Mouse (Mus musculus) limb, embryonic 13.5 days (tissue): Measurements from ENCODE around the gene Sppl2b. TPM values are rescaled to one million over a fixed set of nuclear protein-coding genes. Genes with fewer than 3 reads are reported as not detected.

ENCODE experiments used
- ATAC-seq: fragments of 200-750 bp; cut with Nextera tagmentation; 2 replicates; pipeline ENCODE4 v1.8.0; 2017; ENCODE audit warnings: low read depth, moderate number of reproducible peaks, moderate TSS enrichment; ENCODE audit not compliant: low FRiP score
- H3K27ac ChIP-seq: fragments of 300-500 bp; sonication (generic); 2 replicates; pipeline ENCODE4 v1.5.1; 2015; ENCODE audit warnings: inconsistent platforms, mild to moderate bottlenecking, moderate library complexity
- H3K27me3 ChIP-seq: fragments of 300-500 bp; sonication (generic); 2 replicates; pipeline ENCODE4 v1.6.1; 2015; ENCODE audit warnings: mild to moderate bottlenecking, inconsistent platforms
- H3K36me3 ChIP-seq: fragments of 300-500 bp; sonication (generic); 2 replicates; pipeline ENCODE4 v1.6.1; 2015; ENCODE audit warnings: inconsistent platforms, mild to moderate bottlenecking, moderate library complexity
- H3K4me1 ChIP-seq: fragments of 300-500 bp; sonication (generic); 2 replicates; pipeline ENCODE4 v1.6.1; 2015; ENCODE audit warnings: inconsistent platforms
- H3K4me2 ChIP-seq: fragments of 300-500 bp; sonication (generic); replicated peaks from 2 replicates; pipeline ENCODE4 v1.6.1; 2015; ENCODE audit warnings: inconsistent platforms, mild to moderate bottlenecking, moderate library complexity
- H3K4me3 ChIP-seq: fragments of 300-500 bp; sonication (generic); 2 replicates; pipeline ENCODE4 v1.5.1; 2015; ENCODE audit warnings: moderate library complexity, mild to moderate bottlenecking, inconsistent platforms
- H3K9ac ChIP-seq: fragments of 300-500 bp; sonication (generic); 2 replicates; pipeline ENCODE4 v1.6.1; 2015; ENCODE audit warnings: mild to moderate bottlenecking, inconsistent platforms
- H3K9me3 ChIP-seq: fragments of 300-500 bp; sonication (generic); 2 replicates; pipeline ENCODE4 v1.6.1; 2016; ENCODE audit warnings: inconsistent platforms
- WGBS: fragments of 180-500 bp; shearing (Covaris S2); methylation state at CpG from one replicate; pipeline ENCODE4 v1.1.7; 2015; 5-methylcytosine and 5-hydroxymethylcytosine counted together
- polyA plus RNA-seq: library from polyadenylated mRNA; unstranded; fragments of >200 nt; fragmentation: Nextera tagmentation; extraction: Ambion mirVana; gene quantifications from 2 replicates; pipeline ENCODE4 v1.2.1, GENCODE M21; 2015

Sppl2b gene
- polyA plus RNA-seq, result 49.0 and 54.1 TPM in 2 replicates

DNA sequence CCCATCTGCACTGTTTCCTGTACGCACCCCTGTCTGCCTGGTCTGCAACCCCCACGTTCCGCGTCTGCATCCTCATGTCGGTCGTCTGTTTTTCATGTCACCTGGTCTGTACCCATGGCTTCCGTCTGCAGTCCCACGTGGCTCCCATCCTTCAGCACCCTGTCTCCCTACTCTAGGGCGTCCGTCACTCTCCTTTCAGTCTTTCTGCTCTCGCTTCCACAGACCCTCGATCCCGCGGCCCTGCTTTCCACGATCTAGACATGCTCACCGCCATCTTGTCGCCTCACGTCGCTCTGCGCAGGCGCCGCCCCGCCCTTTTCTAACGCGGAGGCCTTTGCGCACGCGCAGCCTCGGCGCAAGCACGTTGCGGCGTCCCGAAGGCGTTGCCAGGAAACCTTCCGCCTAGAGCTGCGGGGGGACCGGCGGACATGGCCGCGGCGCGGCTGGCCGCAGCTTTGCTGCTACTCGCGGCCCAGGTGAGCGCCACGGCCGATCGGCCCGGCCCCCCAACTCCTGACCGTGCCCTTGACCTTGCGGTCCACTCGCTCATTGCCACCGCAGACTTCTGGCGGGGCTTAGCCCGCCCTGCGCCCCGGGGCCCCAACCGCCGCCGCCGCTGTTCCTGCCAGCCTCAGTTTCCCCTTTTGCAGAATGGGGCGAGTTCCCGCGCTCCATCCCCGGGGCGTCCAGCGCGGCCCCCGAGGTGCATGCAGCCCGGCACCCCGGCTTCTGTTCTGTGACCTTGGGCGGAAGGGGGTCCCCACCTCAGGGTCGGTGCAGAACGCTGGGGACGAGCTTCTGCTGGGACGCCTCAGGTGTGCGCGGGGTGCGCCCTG is at the start of gene Sppl2b, which contains the start of gene Lsm7:
TSS of gene Sppl2b (plus strand) at position 363 of the 836 bp plus-strand sequence.
TSS of gene Lsm7 (minus strand) at position 297 of the 836 bp plus-strand sequence.
- whole genome bisulfite sequencing, result under 1% methylated on average over 75 of the region's 81 CpGs
- H3K9me3 ChIP-seq, result no peaks in the 10 kb centered on the region
- H3K27ac ChIP-seq, result peak within 1 kb of the TSS; percentile 61; the same call in 1 of the 2 replicates
- H3K4me3 ChIP-seq, result peak within 1 kb of the TSS; percentile 97
- peak; percentile 84 for ATAC-seq
- peak within 1 kb of the TSS; percentile 94 for H3K9ac ChIP-seq
- peaks cover 30% of the 10 kb centered on the region for H3K36me3 ChIP-seq
- peak within 1 kb of the TSS; percentile 99 for H3K4me2 ChIP-seq
- no peaks in the 10 kb centered on the region for H3K27me3 ChIP-seq
- peaks cover 35% of the 10 kb centered on the region for H3K4me1 ChIP-seq

DNA sequence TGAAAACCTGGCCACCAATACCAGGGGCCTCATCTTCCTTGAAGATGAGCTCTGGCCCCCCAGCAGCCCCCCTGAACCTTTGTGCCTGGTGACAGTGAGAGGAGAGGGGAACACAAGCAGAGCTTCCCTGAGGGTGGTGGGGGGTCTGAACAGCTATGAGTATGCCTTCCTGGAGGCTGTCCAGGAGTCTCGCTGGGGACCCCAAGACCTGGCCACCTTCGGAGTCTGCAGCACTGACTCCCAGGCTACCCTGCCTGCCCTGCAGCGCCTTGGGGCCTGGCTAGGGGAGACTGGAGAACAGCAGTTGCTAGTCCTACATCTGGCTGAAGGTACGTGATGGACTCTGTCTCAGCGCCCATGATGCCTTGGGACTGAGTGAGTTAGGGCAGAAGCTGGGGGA is 49.8 kb upstream of the Sppl2b start:
- Histone ChIP-seq H3K27me3 (peaks cover 40% of the 10 kb centered on the region), H3K9ac (no peak overlapping the region; the same call in 1 of the 2 replicates), H3K27ac (no peak overlapping the region), H3K4me3 (no peak overlapping the region), H3K4me1 (peaks cover 37% of the 10 kb centered on the region), H3K9me3 (no peaks in the 10 kb centered on the region), H3K4me2 (no peak overlapping the region), H3K36me3 (peaks cover 50% of the 10 kb centered on the region)
- ATAC-seq, result no peak
- WGBS, result 76% methylated on average over 5 of the region's 5 CpGs

DNA sequence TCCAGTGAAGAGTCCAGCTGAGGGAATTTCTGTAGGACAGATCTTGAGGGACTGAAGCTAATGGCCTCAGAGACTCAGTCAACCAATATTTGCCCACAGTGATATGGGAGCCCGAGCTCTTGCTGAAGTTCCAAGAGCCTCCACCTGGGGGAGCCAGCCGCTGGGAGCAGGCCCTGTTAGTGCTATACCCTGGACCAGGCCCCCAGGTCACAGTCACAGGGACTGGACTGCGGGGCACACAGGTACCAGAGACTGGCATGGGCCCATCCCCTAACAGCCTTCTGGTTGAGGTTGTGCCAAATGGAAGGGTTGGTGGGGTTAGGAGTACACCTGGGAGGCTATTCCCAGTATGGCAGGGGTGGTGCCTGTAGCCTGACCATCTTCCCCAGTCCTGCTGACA is 49.1 kb upstream of the Sppl2b start:
- H3K9ac ChIP-seq, result peak overlapping the region; percentile 78; the same call in 1 of the 2 replicates
- H3K4me1 ChIP-seq, result peaks cover 38% of the 10 kb centered on the region
- H3K4me3 ChIP-seq, result peak overlapping the region; percentile 54; the same call in 1 of the 2 replicates
- H3K4me2 ChIP-seq, result peak overlapping the region; percentile 97; the same call in 1 of the 2 replicates
- peaks cover 45% of the 10 kb centered on the region for H3K36me3 ChIP-seq
- WGBS, result 19% methylated on average over 3 of the region's 3 CpGs
- H3K27me3 ChIP-seq, result peaks cover 46% of the 10 kb centered on the region
- no peak overlapping the region for H3K27ac ChIP-seq
- H3K9me3 ChIP-seq, result no peaks in the 10 kb centered on the region
- ATAC-seq, result 0 out of 2 replicates have a peak, but pooled peaks have one; percentile 17

DNA sequence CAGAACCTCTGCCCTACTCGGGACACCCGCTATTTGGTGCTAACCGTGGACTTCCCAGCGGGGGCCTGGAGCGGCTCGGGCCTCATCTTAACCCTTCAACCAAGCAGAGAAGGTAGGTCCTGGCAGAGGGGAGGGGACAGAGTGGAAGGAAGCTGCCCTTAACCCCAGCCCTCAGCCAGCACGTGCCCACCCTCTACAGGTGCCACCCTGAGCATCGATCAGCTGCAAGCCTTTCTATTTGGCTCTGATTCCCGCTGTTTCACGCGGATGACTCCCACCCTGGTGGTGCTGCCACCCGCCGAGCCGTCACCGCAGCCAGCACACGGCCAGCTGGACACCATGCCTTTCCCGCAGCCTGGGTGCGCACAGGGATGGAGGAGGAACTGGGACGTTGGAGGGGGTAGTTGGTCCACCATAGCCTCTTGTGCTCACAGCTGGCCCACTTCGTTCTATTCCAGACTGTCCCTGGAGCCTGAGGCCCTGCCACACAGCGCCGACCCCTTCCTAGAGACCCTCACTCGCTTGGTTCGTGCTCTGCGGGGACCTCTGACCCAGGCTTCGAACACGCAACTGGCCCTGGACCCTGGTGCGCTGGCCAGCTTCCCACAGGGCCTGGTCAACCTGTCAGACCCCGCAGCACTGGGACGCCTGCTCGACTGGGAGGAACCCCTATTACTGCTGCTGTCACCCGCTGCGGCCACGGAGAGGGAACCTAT is 48.6 kb upstream of the Sppl2b start:
- Histone ChIP-seq H3K4me1 (peaks cover 38% of the 10 kb centered on the region), H3K27me3 (peaks cover 52% of the 10 kb centered on the region), H3K9me3 (no peaks in the 10 kb centered on the region), H3K9ac (peak overlapping the region; percentile 78), H3K4me2 (peak overlapping the region; percentile 97), H3K4me3 (peak overlapping the region; percentile 54), H3K36me3 (peaks cover 39% of the 10 kb centered on the region), H3K27ac (peak overlapping the region; percentile 56)
- ATAC-seq, result no peak
- WGBS, result 42% methylated on average over 33 of the region's 34 CpGs

DNA sequence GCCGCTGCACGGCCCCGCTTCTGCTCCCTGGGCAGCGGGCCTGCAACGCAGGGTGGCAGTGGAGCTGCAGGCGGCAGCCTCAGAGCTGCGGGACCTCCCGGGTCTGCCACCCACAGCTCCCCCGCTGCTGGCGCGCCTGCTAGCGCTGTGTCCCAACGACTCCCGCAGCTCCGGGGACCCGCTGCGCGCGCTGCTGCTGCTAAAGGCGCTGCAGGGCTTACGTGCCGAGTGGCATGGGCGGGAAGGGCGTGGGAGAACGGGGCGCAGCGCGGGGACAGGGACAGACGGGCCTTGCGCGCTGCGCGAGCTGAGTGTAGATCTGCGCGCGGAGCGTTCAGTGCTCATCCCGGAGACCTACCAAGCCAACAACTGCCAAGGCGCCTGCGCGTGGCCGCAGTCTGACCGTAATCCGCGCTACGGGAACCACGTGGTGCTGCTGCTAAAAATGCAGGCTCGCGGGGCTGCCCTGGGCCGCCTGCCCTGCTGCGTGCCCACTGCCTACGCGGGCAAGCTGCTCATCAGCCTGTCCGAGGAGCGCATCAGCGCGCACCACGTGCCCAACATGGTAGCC is 47.9 kb upstream of the Sppl2b start:
- Histone ChIP-seq H3K9me3 (no peaks in the 10 kb centered on the region), H3K9ac (peak overlapping the region; percentile 78), H3K27ac (peak overlapping the region; percentile 56), H3K4me1 (peaks cover 38% of the 10 kb centered on the region), H3K4me2 (peak overlapping the region; percentile 97), H3K4me3 (peak overlapping the region; percentile 54), H3K27me3 (peaks cover 58% of the 10 kb centered on the region), H3K36me3 (peaks cover 33% of the 10 kb centered on the region)
- peak; percentile 83 for ATAC-seq
- WGBS, result under 1% methylated on average over 56 of the region's 58 CpGs

DNA sequence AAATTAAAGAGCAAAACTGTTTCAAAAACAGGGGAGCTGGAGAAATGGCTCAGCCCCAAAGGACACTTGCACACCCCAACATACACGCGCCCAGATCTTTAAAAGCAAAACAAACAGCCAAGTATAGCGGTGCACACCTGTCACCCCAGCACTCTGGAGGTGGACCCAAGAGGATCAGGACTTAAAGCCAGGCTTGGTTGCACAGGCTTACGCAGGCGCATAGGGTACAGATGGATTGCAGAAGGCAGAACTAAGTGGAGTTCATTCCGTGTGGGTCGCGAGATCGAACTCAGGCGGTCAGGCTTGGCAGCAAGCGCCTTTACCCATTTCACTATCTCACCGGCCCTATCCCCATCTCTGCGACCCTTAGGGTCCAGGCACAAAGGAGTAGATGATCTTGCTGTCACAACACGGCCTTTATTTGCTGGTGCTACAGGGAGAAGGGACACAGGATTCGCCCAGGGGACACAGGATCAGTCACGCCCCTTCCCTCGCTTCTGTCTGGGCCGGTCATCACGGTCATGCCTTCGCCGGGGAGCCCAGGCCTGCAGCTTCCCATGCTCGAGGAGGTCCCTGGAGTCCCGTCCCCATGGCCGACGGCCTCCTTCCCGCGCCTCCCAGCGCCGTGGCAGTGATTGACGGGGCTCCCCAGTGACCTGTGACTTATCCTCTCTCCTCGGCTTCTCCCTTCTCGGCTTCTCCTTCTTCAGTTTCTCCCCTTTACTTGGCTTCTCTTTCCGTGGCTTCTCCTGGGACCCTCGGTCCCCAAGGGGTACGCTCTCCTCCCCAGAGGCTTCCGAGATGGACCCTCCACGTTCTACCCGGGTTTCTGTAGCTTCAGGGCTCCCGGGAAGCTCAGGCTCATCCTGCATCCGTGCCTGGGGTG is 46.7 kb upstream of the Sppl2b start:
- H3K4me3 ChIP-seq, result peak overlapping the region; percentile 54
- H3K4me2 ChIP-seq, result peak overlapping the region; percentile 97
- ATAC-seq, result no peak
- H3K9ac ChIP-seq, result peak overlapping the region; percentile 43; the same call in 1 of the 2 replicates
- H3K4me1 ChIP-seq, result peaks cover 38% of the 10 kb centered on the region
- WGBS, result 17% methylated on average over 40 of the region's 40 CpGs
- peaks cover 21% of the 10 kb centered on the region for H3K36me3 ChIP-seq
- no peaks in the 10 kb centered on the region for H3K9me3 ChIP-seq
- peaks cover 69% of the 10 kb centered on the region for H3K27me3 ChIP-seq
- no peak overlapping the region for H3K27ac ChIP-seq

DNA sequence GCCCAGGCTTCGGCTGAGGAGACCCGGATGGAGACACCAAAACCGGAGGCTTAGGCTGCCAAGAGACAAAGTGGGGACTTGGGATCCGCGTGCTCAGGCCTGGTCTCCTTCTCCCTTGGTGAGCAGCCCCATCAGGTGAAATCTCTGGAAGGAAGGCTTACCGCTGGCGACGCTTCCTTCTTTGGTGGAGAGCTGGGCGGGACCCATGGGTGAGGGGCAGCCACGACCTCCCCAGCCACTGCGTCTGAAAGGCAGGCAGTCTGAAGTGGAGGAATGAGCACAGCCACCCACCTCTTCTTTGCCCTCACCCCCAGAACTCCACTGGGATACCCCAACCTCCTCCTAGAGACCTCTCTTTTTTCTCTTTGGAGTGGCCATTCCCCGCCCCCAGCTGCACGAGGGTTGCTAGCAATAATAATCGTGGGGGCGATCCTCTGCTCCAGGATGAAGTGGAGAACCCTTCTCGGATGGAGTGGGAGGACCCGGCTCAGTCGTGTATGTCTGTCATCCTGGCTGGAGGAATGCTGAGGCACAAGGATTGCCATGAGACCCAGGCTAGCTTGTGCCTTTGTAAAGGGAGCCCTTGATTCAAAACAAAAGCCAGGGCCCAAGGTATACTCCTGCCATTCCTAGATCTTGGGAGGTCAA is 46.0 kb upstream of the Sppl2b start:
- peaks cover 70% of the 10 kb centered on the region for H3K27me3 ChIP-seq
- peaks cover 38% of the 10 kb centered on the region for H3K4me1 ChIP-seq
- peaks cover 13% of the 10 kb centered on the region for H3K36me3 ChIP-seq
- WGBS, result 7% methylated on average over 18 of the region's 18 CpGs
- no peak for ATAC-seq
- peak overlapping the region; percentile 21 for H3K4me3 ChIP-seq
- H3K9me3 ChIP-seq, result no peaks in the 10 kb centered on the region
- H3K4me2 ChIP-seq, result peak overlapping the region; percentile 97
- peak overlapping the region; percentile 43; the same call in 1 of the 2 replicates for H3K9ac ChIP-seq
- no peak overlapping the region for H3K27ac ChIP-seq

GRCm38 (mm10) chr10:80810084-80810483 is 45.0 kb upstream of the Sppl2b start:
- no peaks in the 10 kb centered on the region for H3K9me3 ChIP-seq

DNA sequence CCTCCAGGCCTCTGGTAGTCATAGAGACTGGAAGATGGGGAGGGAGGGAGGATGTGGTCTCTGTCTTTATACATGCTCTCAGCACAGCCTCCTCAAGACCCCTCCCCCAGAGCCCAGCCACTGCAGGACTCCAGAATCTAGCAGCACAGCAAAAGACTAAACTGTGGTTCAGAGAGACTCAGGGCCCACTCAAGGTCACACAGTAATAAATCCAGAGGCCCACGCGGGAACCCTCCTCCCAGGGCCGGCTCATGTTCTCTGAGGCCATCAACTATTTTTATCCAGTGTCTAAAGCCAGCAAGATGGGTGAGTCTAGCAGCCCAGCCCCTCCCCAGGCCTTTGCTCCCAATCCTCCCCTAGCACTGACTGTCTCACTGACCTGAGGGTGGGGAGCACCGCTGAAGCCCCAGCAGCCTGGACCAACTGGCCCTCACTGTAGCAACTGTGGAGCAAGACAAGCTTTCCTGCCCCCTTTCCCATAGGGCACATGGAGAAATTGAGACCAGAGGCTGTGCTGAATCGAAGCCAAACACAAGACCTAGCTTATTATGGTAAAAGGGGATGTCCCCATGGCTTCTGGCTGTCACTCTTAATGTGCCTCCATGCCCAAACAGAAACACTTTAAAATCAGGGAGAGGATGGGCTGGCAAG is 42.6 kb upstream of the Sppl2b start:
- WGBS, result 50% methylated on average over 5 of the region's 5 CpGs

More at GRCm38 (mm10) chr10:80810084-80810483, 45.0 kb upstream of the Sppl2b start:
- Histone ChIP-seq H3K4me3 (peak overlapping the region; percentile 11), H3K4me2 (peak overlapping the region; percentile 41), H3K36me3 (peaks cover 3% of the 10 kb centered on the region), H3K4me1 (peaks cover 38% of the 10 kb centered on the region), H3K9ac (peak overlapping the region; percentile 25; the same call in 1 of the 2 replicates), H3K27ac (no peak overlapping the region), H3K27me3 (peaks cover 68% of the 10 kb centered on the region)
- WGBS, result 5% methylated on average over 20 of the region's 20 CpGs
- no peak for ATAC-seq

GRCm38 (mm10) chr10:80813366-80813765 is 41.7 kb upstream of the Sppl2b start, which contains the start of gene Jsrp1:
Gene Jsrp1, minus strand, starts transcription at chr10:80813498.
- Histone ChIP-seq H3K4me3 (no peak within 1 kb of the TSS), H3K27ac (no peak within 1 kb of the TSS), H3K9ac (no peak within 1 kb of the TSS), H3K36me3 (no peaks in the 10 kb centered on the region), H3K4me1 (peaks cover 18% of the 10 kb centered on the region), H3K4me2 (no peak within 1 kb of the TSS), H3K27me3 (peaks cover 50% of the 10 kb centered on the region), H3K9me3 (no peaks in the 10 kb centered on the region)
- ATAC-seq, result no peak
- whole genome bisulfite sequencing, result 65% methylated on average over 4 of the region's 4 CpGs

More for the DNA sequence above, 42.6 kb upstream of the Sppl2b start:
- Histone ChIP-seq H3K4me1 (peaks cover 26% of the 10 kb centered on the region), H3K4me2 (no peak overlapping the region), H3K9ac (no peak overlapping the region), H3K36me3 (no peaks in the 10 kb centered on the region), H3K27ac (no peak overlapping the region), H3K4me3 (no peak overlapping the region), H3K9me3 (no peaks in the 10 kb centered on the region), H3K27me3 (peaks cover 57% of the 10 kb centered on the region)
- ATAC-seq, result no peak
